Mouse (Mus musculus): ENCODE measurements at regions not wholly inside any gene's neighbourhood (a gene's known extent, or its start where the extent isn't known, plus 50 kb on each side); places are given as distances from the start of the nearest gene placed in this dataset.

GRCm38 (mm10) chr15:26469901-26470383 lies 161.1 kb downstream of the March11 start:
- no peak overlapping the region for H3K27ac ChIP-seq
- no peak overlapping the region for H3K4me3 ChIP-seq
- intact Hi-C loops (cut with DNase I), result loop anchor here (2.0 kb wide), 1 partner anchor 719 kb away; no protein-coding TSS in a partner anchor
- peak; percentile 73 for TF ChIP-seq CTCF (IDR thresholded peaks at IDR 0.05)
- no peak for DNase-seq

- intact Hi-C loops (cut with DNase I), result no loop called here
- DNase-seq, result no peak
Observed at GRCm38 (mm10) chr15:26487378-26487777, 178.5 kb downstream of the March11 start.

More at GRCm38 (mm10) chr15:26487378-26487777, 178.5 kb downstream of the March11 start:
- Histone ChIP-seq H3K4me3 (no peak overlapping the region), H3K27ac (no peak overlapping the region)
- TF ChIP-seq CTCF (IDR thresholded peaks at IDR 0.05), result no peak

Data from gastrocnemius, adult 2 months (tissue).